13 mouse cellular contexts compared by ENCODE assay signal in the genomic region with DNA sequence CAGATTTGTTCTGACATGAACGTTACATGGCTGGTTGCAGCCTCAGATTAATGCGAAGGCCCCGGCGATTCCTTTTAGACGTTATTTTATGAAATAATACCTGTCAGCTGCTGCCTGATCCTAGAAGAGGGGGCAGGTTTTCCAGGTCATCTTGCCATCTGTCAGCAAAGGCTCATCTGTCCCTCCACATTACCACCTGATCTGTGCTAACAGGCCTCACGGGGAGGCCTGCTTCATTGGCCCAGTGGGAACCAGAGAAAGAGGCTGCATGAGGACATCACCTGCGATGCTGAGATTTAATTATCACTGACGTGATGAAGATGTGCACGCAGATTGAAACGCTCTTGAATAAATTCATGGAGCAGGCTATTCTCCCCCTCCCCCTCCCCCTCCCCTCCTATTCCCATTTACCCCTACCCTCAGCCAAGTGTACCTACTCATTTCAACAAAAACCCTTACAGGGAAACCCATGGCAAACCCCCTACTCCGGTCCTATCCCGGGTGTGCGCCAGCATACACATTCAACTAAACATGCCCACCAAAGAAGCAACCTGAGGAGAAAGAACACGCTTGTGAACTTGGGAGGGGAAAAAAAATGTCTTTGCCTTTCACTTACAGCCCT.
DNase-seq lines count a peak whose midpoint lies in the region; ATAC-seq lines count a peak whose summit lies in the region.
"Had no signal": no experiment of that assay in that cellular context is flagged by ENCODE, and none has a peak within 500 bp of the region (broad histone marks: within the 10 kb centered on the region; RNA-seq: fewer than 3 reads in every experiment).

No protein-coding gene starts in this region.

- no peak for DNase-seq in midbrain, embryonic 11.5 days (ENCODE audit: low spot score, missing footprints)
- no peak for DNase-seq in midbrain, embryonic 10.5 days (ENCODE audit: low spot score)
- peak; percentile 68 to 71 for DNase-seq in cerebellum, postnatal 36 days
- peak; percentile 21 for DNase-seq in mesoderm, embryonic 11.5 days (ENCODE audit: low read depth, low spot score)
- peak; percentile 8 for DNase-seq in retina, postnatal 7 days (ENCODE audit: low read depth, low spot score)
- DNase-seq in testis, postnatal 10 days (ENCODE audit: low spot score): no peak
- DNase-seq in adrenal gland, adult 18-20 months (ENCODE audit: low spot score in 2 of 2): no peak
- DNase-seq: heart, adult 18-20 months; heart, postnatal 14 days; kidney, adult 8-10 months; thymus, postnatal 4 days had no signal

- no peaks in the 10 kb centered on the region for H3K27me3 ChIP-seq in midbrain, embryonic 11.5 days (ENCODE audit: control insufficient read depth, insufficient read depth, low read length)
- H3K27me3 ChIP-seq in midbrain, embryonic 10.5 days (ENCODE audit: low read depth, poor library complexity, severe bottlenecking): no peaks in the 10 kb centered on the region
- H3K27me3 ChIP-seq: limb, embryonic 12.5 days had no signal

- 82% methylated on average over 14 of the region's 14 CpGs for WGBS in midbrain, embryonic 11.5 days
- whole genome bisulfite sequencing in midbrain, embryonic 10.5 days: 91% methylated on average over 14 of the region's 14 CpGs

- no peak overlapping the region; the same call in 1 of the 2 replicates for H3K9ac ChIP-seq in midbrain, embryonic 11.5 days (ENCODE audit: low read length)
- H3K9ac ChIP-seq: limb, embryonic 12.5 days had no signal

- H3K4me2 ChIP-seq in midbrain, embryonic 11.5 days: no peak overlapping the region
- H3K4me2 ChIP-seq: limb, embryonic 12.5 days had no signal

- H3K36me3 ChIP-seq in midbrain, embryonic 11.5 days (ENCODE audit: control insufficient read depth, insufficient read depth, low read length): no peaks in the 10 kb centered on the region
- no peaks in the 10 kb centered on the region for H3K36me3 ChIP-seq in midbrain, embryonic 10.5 days
- H3K36me3 ChIP-seq: limb, embryonic 12.5 days had no signal

- no peaks in the 10 kb centered on the region for H3K4me1 ChIP-seq in midbrain, embryonic 11.5 days (ENCODE audit: control insufficient read depth, insufficient read depth, low read length)
- H3K4me1 ChIP-seq in midbrain, embryonic 10.5 days: no peaks in the 10 kb centered on the region

- H3K27ac ChIP-seq in midbrain, embryonic 11.5 days (ENCODE audit: low read depth, low read length): no peak overlapping the region
- no peak overlapping the region for H3K27ac ChIP-seq in midbrain, embryonic 10.5 days (replicated peaks)
- H3K27ac ChIP-seq: limb, embryonic 12.5 days had no signal

- no peaks in the 10 kb centered on the region for H3K9me3 ChIP-seq in midbrain, embryonic 11.5 days (ENCODE audit: control insufficient read depth, low read length)
- H3K9me3 ChIP-seq in midbrain, embryonic 10.5 days (replicated peaks): no peaks in the 10 kb centered on the region
- H3K9me3 ChIP-seq: limb, embryonic 12.5 days had no signal

- ATAC-seq in midbrain, embryonic 11.5 days (ENCODE audit: low FRiP score): peak; percentile 82
- no peak for ATAC-seq in granulocyte monocyte progenitor cell, adult 5-6 weeks (replicated peaks; ENCODE audit: poor library complexity, severe bottlenecking)

- no peak overlapping the region for H3K4me3 ChIP-seq in midbrain, embryonic 11.5 days (ENCODE audit: low read depth, low read length)
- no peak overlapping the region for H3K4me3 ChIP-seq in midbrain, embryonic 10.5 days
- H3K4me3 ChIP-seq: limb, embryonic 12.5 days had no signal

Comparison
In these comparisons a context has a peak if more than half of its experiments do, and no peak if none do; other contexts are left out.
1. DNase-seq: peak in cerebellum, postnatal 36 days (2 of 2), mesoderm, embryonic 11.5 days (single experiment) and retina, postnatal 7 days (single experiment); none in midbrain, embryonic 11.5 days (single experiment), midbrain, embryonic 10.5 days (single experiment), testis, postnatal 10 days (single experiment) and adrenal gland, adult 18-20 months (0 of 2).